Mouse (Mus musculus): ENCODE data around the gene Pex5l.

DNA sequence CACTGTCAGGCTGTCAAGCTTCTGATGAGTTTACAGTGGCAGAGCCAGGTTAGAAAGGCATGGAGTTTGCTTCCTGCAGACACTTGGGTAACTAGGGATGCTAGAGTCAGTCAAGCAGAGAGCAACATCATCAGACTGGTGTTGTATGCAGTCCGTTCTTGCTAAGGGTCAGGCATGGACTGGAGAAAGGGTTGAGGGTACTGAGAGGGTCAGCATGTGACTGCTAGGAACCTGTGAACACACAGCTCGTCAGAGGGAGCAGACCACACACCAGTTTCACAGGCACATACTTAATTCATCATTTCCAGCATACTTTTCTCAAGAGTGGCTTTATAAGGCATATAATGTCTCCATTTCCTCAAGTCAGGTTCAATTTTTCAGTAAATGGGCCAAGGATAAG lies 53.6 kb downstream of the Pex5l start:
- TF ChIP-seq POLR2A (IDR thresholded peaks at IDR 0.05; ENCODE audit: extremely low read depth, insufficient read depth, low read length), result no peak
- TF ChIP-seq CTCF (IDR thresholded peaks at IDR 0.05; ENCODE audit: extremely low read depth, insufficient read depth, low read length), result no peak

Data from cortical plate, adult 2 months (tissue).